Comparison of ENCODE assay signal across 15 mouse cellular contexts in genomic region chr16:22655223-22655622, GRCm38 (mm10). TPM values are rescaled to one million over a fixed set of nuclear protein-coding genes. Genes with fewer than 3 reads are reported as not detected.
DNase-seq lines count a peak whose midpoint lies in the region; TF ChIP-seq lines count a peak whose summit lies in the region.
"Had no signal": no experiment of that assay in that cellular context is flagged by ENCODE, and none has a peak within 500 bp of the region (broad histone marks: within the 10 kb centered on the region; RNA-seq: fewer than 3 reads in every experiment).

No protein-coding gene starts in this region.

- H3K4me3 ChIP-seq in bone marrow macrophage, adult 2 months (ENCODE audit: insufficient read depth, low read length) = peak overlapping the region; percentile 59; the same call in 1 of the 2 replicates
- H3K4me3 ChIP-seq: embryonic facial prominence, embryonic 12.5 days; limb, embryonic 15.5 days had no signal

- DNase-seq in layer of hippocampus, adult 9-11 months = peak; percentile 16
- DNase-seq in layer of hippocampus, adult 11-12 months (ENCODE audit: low spot score) = no peak
- peak; percentile 44 for DNase-seq in CD4-positive, CD25-positive, alpha-beta regulatory T cell, adult 2 months (ENCODE audit: low read depth, low spot score)
- DNase-seq in thymus, postnatal 0 days (ENCODE audit: low spot score) = peak; percentile 39
- no peak for DNase-seq in adrenal gland, postnatal 25 days
- DNase-seq in ovary, adult 18-20 months (ENCODE audit: low spot score) = no peak
- DNase-seq: adrenal gland, postnatal 10 days; heart, adult 11 months; kidney, postnatal 25 days; midbrain, embryonic 14.5 days had no signal

- H3K27ac ChIP-seq in bone marrow macrophage, adult 2 months (ENCODE audit: insufficient read depth, low read depth, low read length) = no peak overlapping the region
- H3K27ac ChIP-seq: embryonic facial prominence, embryonic 12.5 days; heart, embryonic 15.5 days; hindbrain, embryonic 13.5 days; limb, embryonic 15.5 days had no signal

- H3K4me1 ChIP-seq in bone marrow macrophage, adult 2 months (ENCODE audit: control insufficient read depth, insufficient read depth, low read length) = peaks cover 34% of the 10 kb centered on the region

- no peak for TF ChIP-seq CTCF in bone marrow macrophage, adult 2 months (IDR thresholded peaks at IDR 0.05; ENCODE audit: low read depth, low read length)

- no peak for TF ChIP-seq POLR2A in bone marrow macrophage, adult 2 months (IDR thresholded peaks at IDR 0.05; ENCODE audit: borderline replicate concordance, low read depth, low read length)

RNA-seq across cellular contexts. Expression of gene Dgkg, which starts 1.8 kb away (rescaled TPM):
- 2.1 and 2.3 TPM in 2 replicates for polyA plus RNA-seq in bone marrow macrophage, adult 2 months (2012; ENCODE audit: insufficient read depth, insufficient read length, missing spikeins)
- polyA plus RNA-seq in thymus, postnatal 0 days (2015; fragmentation: Nextera tagmentation; extraction: Ambion mirVana) = 4.0 and 5.6 TPM in 2 replicates
- 2.7 and 3.6 TPM in 2 replicates for total RNA-seq in adrenal gland, postnatal 25 days (2021)

Comparison
In these comparisons a context has a peak if more than half of its experiments do, and no peak if none do; other contexts are left out.
1. DNase-seq: peak in layer of hippocampus, adult 9-11 months (single experiment), CD4-positive, CD25-positive, alpha-beta regulatory T cell, adult 2 months (single experiment) and thymus, postnatal 0 days (single experiment); none in layer of hippocampus, adult 11-12 months (single experiment), adrenal gland, postnatal 25 days (single experiment) and ovary, adult 18-20 months (single experiment).